Mouse (Mus musculus): ENCODE data around the gene Tmem92.

- TF ChIP-seq TAL1 (IDR thresholded peaks at IDR 0.05; ENCODE audit: low read length) = no peak
- no peak for TF ChIP-seq GATA1 (IDR thresholded peaks at IDR 0.05; ENCODE audit: low read length)
These were observed 55.2 kb downstream of the Tmem92 start for GRCm38 (mm10) chr11:94727306-94727705.
